Mouse (Mus musculus) ES-E14 (cell line): ENCODE results near the gene Tent5c. TPM values are rescaled to one million over a fixed set of nuclear protein-coding genes. Genes with fewer than 3 reads are reported as not detected.

ENCODE experiments used
- DNase-seq: peaks from one replicate; pipeline ENCODE4 v3.0.0-alpha.2; 2013; ENCODE audit warnings: low read depth, low spot score
- H3K27ac ChIP-seq: 2 replicates; pipeline ENCODE4 v1.5.1; 2012; ENCODE audit warnings: low read depth, mild to moderate bottlenecking, low read length, moderate library complexity, mixed read lengths; ENCODE audit not compliant: poor library complexity, insufficient read depth, severe bottlenecking
- H3K36me3 ChIP-seq: 2 replicates; pipeline ENCODE4 v1.6.1; 2012; ENCODE audit warnings: mild to moderate bottlenecking, low read length, moderate library complexity, mixed read lengths; ENCODE audit not compliant: control insufficient read depth, poor library complexity, insufficient read depth, severe bottlenecking
- H3K4me1 ChIP-seq, 2 experiments: fragments of 150-350 bp in 1 of 2; sonication (generic) in 1 of 2; 2 replicates each; pipeline ENCODE4 v1.6.1; 2012; ENCODE audit warnings: low read length in 2 of 2, mild to moderate bottlenecking in 1 of 2, mixed read lengths in 1 of 2; ENCODE audit not compliant: control insufficient read depth in 2 of 2, insufficient read depth in 2 of 2, poor library complexity in 1 of 2
- H3K4me3 ChIP-seq, 2 experiments: fragments of 150-350 bp in 1 of 2; sonication (generic) in 1 of 2; 2 replicates each; pipeline ENCODE4 v1.5.1; 2012; ENCODE audit warnings: low read length in 2 of 2, low read depth in 1 of 2, mild to moderate bottlenecking in 1 of 2, mixed read lengths in 1 of 2; ENCODE audit not compliant: insufficient read depth in 1 of 2, poor library complexity in 1 of 2, severe bottlenecking in 1 of 2
- H3K9ac ChIP-seq: 2 replicates; pipeline ENCODE4 v1.6.1; 2012; ENCODE audit warnings: low read depth, mild to moderate bottlenecking, low read length, mixed read lengths; ENCODE audit not compliant: poor library complexity, insufficient read depth, severe bottlenecking
- H3K9me3 ChIP-seq: fragments of 150-350 bp; sonication (generic); 2 replicates; pipeline ENCODE4 v1.6.1; 2012; ENCODE audit warnings: low read depth, mild to moderate bottlenecking, low read length; ENCODE audit not compliant: control insufficient read depth, insufficient read depth
- CHD2 ChIP-seq: IDR thresholded peaks from 2 replicates; pipeline ENCODE4 v1.6.1; 2014; ENCODE audit warnings: mild to moderate bottlenecking, low read depth, low read length, inconsistent platforms
- HCFC1 ChIP-seq: IDR thresholded peaks from 2 replicates; pipeline ENCODE4 v1.6.1; 2012; ENCODE audit warnings: low read length, inconsistent platforms, borderline replicate concordance; ENCODE audit not compliant: insufficient read depth
- MAFK ChIP-seq: IDR thresholded peaks from 2 replicates; pipeline ENCODE4 v1.6.1; 2014; ENCODE audit warnings: mild to moderate bottlenecking, low read depth, low read length, inconsistent platforms; ENCODE audit not compliant: insufficient read depth
- ZC3H11A ChIP-seq: IDR thresholded peaks from 2 replicates; pipeline ENCODE4 v1.6.1; 2012; ENCODE audit warnings: low read depth, mild to moderate bottlenecking, inconsistent platforms, low read length, borderline replicate concordance
- ZNF384 ChIP-seq: IDR thresholded peaks from 2 replicates; pipeline ENCODE4 v1.6.1; 2012; ENCODE audit warnings: low read depth, low read length, inconsistent platforms
- in situ Hi-C, 2 experiments: fragments of 600-800 bp; cut with MboI; formaldehyde crosslinking; loops; one replicate each; pipeline ENCODE4 v1.15.1; 2025; ENCODE audit warnings: low sequenced_read_pairs in 2 of 2, inconsistent platforms in 1 of 2; ENCODE audit not compliant: unreplicated experiment in 2 of 2
- total RNA-seq: library from RNA; depleted of rRNA; stranded (reverse); fragments of 300-350 nt; gene quantifications from 2 replicates; pipeline ENCODE4 v1.2.3, GENCODE M21; 2012

Gene Tent5c
- total RNA-seq, 1 experiment, result 1.2 TPM

- Histone ChIP-seq H3K4me1 (no peaks in the 10 kb centered on the region), H3K9me3 (no peaks in the 10 kb centered on the region), H3K9ac (no peak overlapping the region), H3K36me3 (no peaks in the 10 kb centered on the region), H3K27ac (no peak overlapping the region), H3K4me3 (no peak overlapping the region)
- no peak for DNase-seq
- in situ Hi-C loops, result no loop called here
- TF ChIP-seq MAFK, result no peak
- TF ChIP-seq ZNF384, result no peak
- TF ChIP-seq ZC3H11A, result no peak
- TF ChIP-seq CHD2, result no peak
- no peak for TF ChIP-seq HCFC1
Measured at GRCm38 (mm10) chr3:100430101-100430500, 59.0 kb downstream of the Tent5c start.

GRCm38 (mm10) chr3:100429667-100430066, 59.5 kb downstream of the Tent5c start:
- in situ Hi-C loops, result no loop called here
- Histone ChIP-seq H3K4me1 (no peaks in the 10 kb centered on the region), H3K36me3 (no peaks in the 10 kb centered on the region), H3K4me3 (no peak overlapping the region), H3K27ac (no peak overlapping the region), H3K9me3 (no peaks in the 10 kb centered on the region), H3K9ac (no peak overlapping the region)
- TF ChIP-seq MAFK (no peak), ZNF384 (no peak), ZC3H11A (no peak), CHD2 (no peak), HCFC1 (no peak)
- DNase-seq, result no peak

- no peaks in the 10 kb centered on the region for H3K9me3 ChIP-seq
- H3K4me1 ChIP-seq, result no peaks in the 10 kb centered on the region; a peak in 1 of 4 replicates
- H3K4me3 ChIP-seq, result no peak overlapping the region
- DNase-seq, result no peak
- H3K9ac ChIP-seq, result no peak overlapping the region
- TF ChIP-seq ZNF384, result no peak
- TF ChIP-seq MAFK, result no peak
- no peak for TF ChIP-seq ZC3H11A
- TF ChIP-seq HCFC1, result no peak
- no peak for TF ChIP-seq CHD2
- in situ Hi-C loops, result no loop called here
- H3K36me3 ChIP-seq, result no peaks in the 10 kb centered on the region
- no peak overlapping the region for H3K27ac ChIP-seq
Measured at GRCm38 (mm10) chr3:100427548-100427947, 61.6 kb downstream of the Tent5c start.

GRCm38 (mm10) chr3:100422392-100423167, 66.5 kb downstream of the Tent5c start:
- Histone ChIP-seq H3K36me3 (no peaks in the 10 kb centered on the region), H3K9ac (no peak overlapping the region), H3K4me3 (no peak overlapping the region), H3K9me3 (no peaks in the 10 kb centered on the region), H3K4me1 (peaks cover 2 to 23% of the 10 kb centered on the region in 2 experiments; a peak in 3 of 4 replicates), H3K27ac (no peak overlapping the region)
- TF ChIP-seq ZC3H11A (no peak), ZNF384 (no peak), CHD2 (no peak), HCFC1 (no peak), MAFK (no peak)
- peak; percentile 66 for DNase-seq
- in situ Hi-C loops, result no loop called here
